Mouse (Mus musculus) MEL (cell line): Measurements from ENCODE around the gene Aff3. TPM values are rescaled to one million over a fixed set of nuclear protein-coding genes. Genes with fewer than 3 reads are reported as not detected.

ENCODE experiments used
- DNase-seq: peaks from one replicate; pipeline ENCODE4 v3.0.0; 2011; ENCODE audit warnings: low read depth, low spot score
- H3K27ac ChIP-seq: 2 replicates; pipeline ENCODE4 v1.5.1; 2012; ENCODE audit warnings: low read depth, mild to moderate bottlenecking, control low read depth, low read length, moderate library complexity; ENCODE audit not compliant: control insufficient read depth
- H3K27me3 ChIP-seq, 2 experiments: fragments of 150-350 bp in 1 of 2; sonication (generic) in 1 of 2; 2 replicates each; pipeline ENCODE4 v1.6.1; 2012; ENCODE audit warnings: low read length in 2 of 2, mild to moderate bottlenecking in 2 of 2, improper control_type of control experiment in 1 of 2, moderate library complexity in 1 of 2; ENCODE audit not compliant: insufficient read depth in 2 of 2, control insufficient read depth in 1 of 2
- H3K36me3 ChIP-seq, 2 experiments: 2 replicates each; pipeline ENCODE4 v1.6.1; 2012 to 2014; ENCODE audit warnings: low read length in 2 of 2, improper control_type of control experiment in 1 of 2, inconsistent platforms in 1 of 2, mild to moderate bottlenecking in 1 of 2; ENCODE audit not compliant: insufficient read depth in 2 of 2, control insufficient read depth in 1 of 2
- H3K4me1 ChIP-seq, 2 experiments: fragments of 150-350 bp in 1 of 2; sonication (generic) in 1 of 2; 2 replicates each; pipeline ENCODE4 v1.6.1; 2012; ENCODE audit warnings: low read length in 2 of 2, improper control_type of control experiment in 1 of 2, mild to moderate bottlenecking in 1 of 2; ENCODE audit not compliant: insufficient read depth in 2 of 2, control insufficient read depth in 1 of 2
- H3K4me3 ChIP-seq, 2 experiments: fragments of 150-350 bp in 1 of 2; sonication (generic) in 1 of 2; 2 replicates each; pipeline ENCODE4 v1.5.1; 2012; ENCODE audit warnings: low read depth in 2 of 2, low read length in 2 of 2, mild to moderate bottlenecking in 2 of 2, moderate library complexity in 2 of 2, control low read depth in 1 of 2, improper control_type of control experiment in 1 of 2; ENCODE audit not compliant: control insufficient read depth in 1 of 2, insufficient read depth in 1 of 2
- H3K79me2 ChIP-seq: 2 replicates; pipeline ENCODE4 v1.6.1; 2012; ENCODE audit warnings: mild to moderate bottlenecking, low read length, moderate library complexity; ENCODE audit not compliant: control insufficient read depth, poor library complexity, insufficient read depth
- H3K9ac ChIP-seq: 2 replicates; pipeline ENCODE4 v1.6.1; 2012; ENCODE audit warnings: low read depth, mild to moderate bottlenecking, control low read depth, low read length, moderate library complexity; ENCODE audit not compliant: control insufficient read depth, poor library complexity, severe bottlenecking
- H3K9me3 ChIP-seq: fragments of 150-350 bp; sonication (generic); replicated peaks from 2 replicates; pipeline ENCODE4 v1.6.1; 2012; ENCODE audit warnings: mild to moderate bottlenecking, low read length, improper control_type of control experiment, moderate library complexity; ENCODE audit not compliant: insufficient read depth
- BHLHE40 ChIP-seq: IDR thresholded peaks from 2 replicates; pipeline ENCODE4 v1.6.1; 2012; ENCODE audit warnings: low read depth, mild to moderate bottlenecking, inconsistent platforms, low read length, improper control_type of control experiment, borderline replicate concordance
- CHD1 ChIP-seq: IDR thresholded peaks from 2 replicates; pipeline ENCODE4 v1.6.1; 2012; ENCODE audit warnings: low read depth, mild to moderate bottlenecking, inconsistent platforms, low read length, improper control_type of control experiment
- CHD2 ChIP-seq: IDR thresholded peaks from 2 replicates; pipeline ENCODE4 v1.6.1; 2011; ENCODE audit warnings: low read length, improper control_type of control experiment
- CTCF ChIP-seq, 3 experiments: IDR thresholded peaks in 2 of 3; conservative IDR thresholded peaks in 1 of 3; 2 replicates each; pipeline ENCODE4 v1.5.1; 2011 to 2012; ENCODE audit warnings: low read length in 3 of 3, low read depth in 2 of 3, mild to moderate bottlenecking in 2 of 3, improper control_type of control experiment in 1 of 3, inconsistent platforms in 1 of 3, mixed read lengths in 1 of 3, moderate library complexity in 1 of 3; ENCODE audit not compliant: control insufficient read depth in 1 of 3, insufficient read depth in 1 of 3, poor library complexity in 1 of 3, severe bottlenecking in 1 of 3
- E2F4 ChIP-seq: IDR thresholded peaks from 2 replicates; pipeline ENCODE4 v1.6.1; 2011; ENCODE audit warnings: low read depth, low read length, improper control_type of control experiment, borderline replicate concordance
- ELF1 ChIP-seq: IDR thresholded peaks from 2 replicates; pipeline ENCODE4 v1.6.1; 2014; ENCODE audit warnings: low read depth, mild to moderate bottlenecking, inconsistent platforms, low read length, improper control_type of control experiment, moderate library complexity
- EP300 ChIP-seq, 2 experiments: IDR thresholded peaks; 2 replicates each; pipeline ENCODE4 v1.6.1; 2011; ENCODE audit warnings: improper control_type of control experiment in 2 of 2, low read length in 2 of 2, low read depth in 1 of 2, mild to moderate bottlenecking in 1 of 2
- ETS1 ChIP-seq: IDR thresholded peaks from 2 replicates; pipeline ENCODE4 v1.6.1; 2012; ENCODE audit warnings: low read depth, mild to moderate bottlenecking, inconsistent platforms, low read length, improper control_type of control experiment, moderate library complexity
- GABPA ChIP-seq: IDR thresholded peaks from 2 replicates; pipeline ENCODE4 v1.6.1; 2012; ENCODE audit warnings: low read depth, mild to moderate bottlenecking, inconsistent platforms, low read length, improper control_type of control experiment, moderate library complexity
- GATA1 ChIP-seq: IDR thresholded peaks from 2 replicates; pipeline ENCODE4 v1.6.1; 2011; ENCODE audit warnings: low read depth, low read length, improper control_type of control experiment
- HCFC1 ChIP-seq: IDR thresholded peaks from 2 replicates; pipeline ENCODE4 v1.6.1; 2012; ENCODE audit warnings: low read depth, mild to moderate bottlenecking, inconsistent platforms, low read length, improper control_type of control experiment, moderate library complexity
- JUND ChIP-seq: IDR thresholded peaks from 2 replicates; pipeline ENCODE4 v1.6.1; 2011; ENCODE audit warnings: low read depth, mild to moderate bottlenecking, improper control_type of control experiment, low read length
- KAT2A ChIP-seq: conservative IDR thresholded peaks from 2 replicates; pipeline ENCODE4 v1.6.1; 2012; ENCODE audit warnings: low read depth, low read length, improper control_type of control experiment, inconsistent platforms
- MAFK ChIP-seq: IDR thresholded peaks from 2 replicates; pipeline ENCODE4 v1.6.1; 2011; ENCODE audit warnings: low read depth, mild to moderate bottlenecking, low read length, improper control_type of control experiment, borderline replicate concordance
- MEF2A ChIP-seq: IDR thresholded peaks from 2 replicates; pipeline ENCODE4 v1.6.1; 2014; ENCODE audit warnings: low read depth, mild to moderate bottlenecking, inconsistent platforms, low read length, improper control_type of control experiment; ENCODE audit not compliant: poor library complexity, insufficient replicate concordance, severe bottlenecking; ENCODE audit errors: extremely low read depth
- MXI1 ChIP-seq: IDR thresholded peaks from 2 replicates; pipeline ENCODE4 v1.6.1; 2011; ENCODE audit warnings: mild to moderate bottlenecking, low read depth, low read length, improper control_type of control experiment
- MYB ChIP-seq: IDR thresholded peaks from 2 replicates; pipeline ENCODE4 v1.6.1; 2011; ENCODE audit warnings: mild to moderate bottlenecking, low read depth, low read length, improper control_type of control experiment
- MYC ChIP-seq: IDR thresholded peaks from 2 replicates; pipeline ENCODE4 v1.6.1; 2011; ENCODE audit warnings: low read depth, mild to moderate bottlenecking, low read length, improper control_type of control experiment, moderate library complexity
- NELFE ChIP-seq: IDR thresholded peaks from 2 replicates; pipeline ENCODE4 v1.6.1; 2011; ENCODE audit warnings: low read depth, low read length, improper control_type of control experiment
- NRF1 ChIP-seq: IDR thresholded peaks from 2 replicates; pipeline ENCODE4 v1.6.1; 2014; ENCODE audit warnings: low read depth, mild to moderate bottlenecking, inconsistent platforms, low read length, improper control_type of control experiment, moderate library complexity; ENCODE audit not compliant: poor library complexity, insufficient read depth, severe bottlenecking
- POLR2A ChIP-seq, 2 experiments: IDR thresholded peaks; 2 replicates each; pipeline ENCODE4 v1.6.1; 2011 to 2012; ENCODE audit warnings: low read length in 2 of 2, mild to moderate bottlenecking in 2 of 2, control low read depth in 1 of 2, improper control_type of control experiment in 1 of 2, low read depth in 1 of 2, moderate library complexity in 1 of 2; ENCODE audit not compliant: control insufficient read depth in 1 of 2, insufficient read depth in 1 of 2, poor library complexity in 1 of 2
- POLR2AphosphoS2 ChIP-seq: IDR thresholded peaks from 2 replicates; pipeline ENCODE4 v1.6.1; 2011; ENCODE audit warnings: low read length, improper control_type of control experiment
- POLR2AphosphoS5 ChIP-seq: IDR thresholded peaks from 2 replicates; pipeline ENCODE4 v1.6.1; 2012; ENCODE audit warnings: low read depth, borderline replicate concordance, mild to moderate bottlenecking, inconsistent platforms, low read length, moderate library complexity, mixed read lengths
- RAD21 ChIP-seq: IDR thresholded peaks from 2 replicates; pipeline ENCODE4 v1.6.1; 2011; ENCODE audit warnings: mild to moderate bottlenecking, low read depth, low read length, improper control_type of control experiment
- RCOR1 ChIP-seq: IDR thresholded peaks from 2 replicates; pipeline ENCODE4 v1.6.1; 2012; ENCODE audit warnings: low read depth, mild to moderate bottlenecking, inconsistent platforms, low read length, improper control_type of control experiment
- SIN3A ChIP-seq: IDR thresholded peaks from 2 replicates; pipeline ENCODE4 v1.6.1; 2012; ENCODE audit warnings: low read length, improper control_type of control experiment, inconsistent platforms
- SMC3 ChIP-seq: IDR thresholded peaks from 2 replicates; pipeline ENCODE4 v1.6.1; 2011; ENCODE audit warnings: low read depth, low read length, improper control_type of control experiment
- TAL1 ChIP-seq: IDR thresholded peaks from 2 replicates; pipeline ENCODE4 v1.6.1; 2012; ENCODE audit warnings: mild to moderate bottlenecking, inconsistent platforms, low read length, moderate library complexity, mixed read lengths
- TBP ChIP-seq: IDR thresholded peaks from 2 replicates; pipeline ENCODE4 v1.8.0; 2011; ENCODE audit warnings: low read depth, low read length, improper control_type of control experiment
- TCF12 ChIP-seq: IDR thresholded peaks from 2 replicates; pipeline ENCODE4 v1.6.1; 2014; ENCODE audit warnings: low read depth, mild to moderate bottlenecking, inconsistent platforms, low read length, improper control_type of control experiment, moderate library complexity
- UBTF ChIP-seq: IDR thresholded peaks from 2 replicates; pipeline ENCODE4 v1.6.1; 2012; ENCODE audit warnings: low read depth, mild to moderate bottlenecking, inconsistent platforms, low read length, improper control_type of control experiment, moderate library complexity, borderline replicate concordance; ENCODE audit not compliant: insufficient read depth
- USF1 ChIP-seq: IDR thresholded peaks from 2 replicates; pipeline ENCODE4 v1.6.1; 2014; ENCODE audit warnings: low read depth, mild to moderate bottlenecking, inconsistent platforms, low read length, improper control_type of control experiment, moderate library complexity
- USF2 ChIP-seq, 2 experiments: IDR thresholded peaks; 2 replicates each; pipeline ENCODE4 v1.6.1; 2011 to 2012; ENCODE audit warnings: improper control_type of control experiment in 2 of 2, low read length in 2 of 2, borderline replicate concordance in 1 of 2, inconsistent platforms in 1 of 2, low read depth in 1 of 2, mild to moderate bottlenecking in 1 of 2; ENCODE audit not compliant: insufficient read depth in 1 of 2
- ZC3H11A ChIP-seq: IDR thresholded peaks from 2 replicates; pipeline ENCODE4 v1.6.1; 2012; ENCODE audit warnings: low read depth, mild to moderate bottlenecking, inconsistent platforms, low read length, improper control_type of control experiment
- ZKSCAN1 ChIP-seq: IDR thresholded peaks from 2 replicates; pipeline ENCODE4 v1.6.1; 2012; ENCODE audit warnings: low read depth, mild to moderate bottlenecking, inconsistent platforms, low read length, improper control_type of control experiment, moderate library complexity
- ZMIZ1 ChIP-seq: IDR thresholded peaks from 2 replicates; pipeline ENCODE4 v1.6.1; 2012; ENCODE audit warnings: low read depth, mild to moderate bottlenecking, inconsistent platforms, low read length, improper control_type of control experiment, moderate library complexity
- ZNF384 ChIP-seq: IDR thresholded peaks from 2 replicates; pipeline ENCODE4 v1.6.1; 2012; ENCODE audit warnings: low read depth, mild to moderate bottlenecking, inconsistent platforms, low read length, improper control_type of control experiment
- polyA plus RNA-seq, 2 experiments: library from polyadenylated mRNA; stranded (reverse) in 1 of 2; unstranded in 1 of 2; fragments of >175 nt in 1 of 2; fragments of >200 nt in 1 of 2; gene quantifications; 2 replicates each; pipeline versions ENCODE4 v1.2.1 to v1.2.4; 2012; ENCODE audit warnings: low replicate concordance in 2 of 2, low read depth in 1 of 2; ENCODE audit not compliant: insufficient read length in 2 of 2, insufficient read depth in 1 of 2, missing spikeins in 1 of 2
- total RNA-seq: library from RNA; depleted of rRNA; stranded (reverse); fragments of 300-350 nt; gene quantifications from 2 replicates; pipeline ENCODE4 v1.2.3, GENCODE M21; 2012

Aff3 gene
- total and polyA plus RNA-seq, 3 experiments, result 18.5 to 41.1 (median 25.4) TPM

DNA sequence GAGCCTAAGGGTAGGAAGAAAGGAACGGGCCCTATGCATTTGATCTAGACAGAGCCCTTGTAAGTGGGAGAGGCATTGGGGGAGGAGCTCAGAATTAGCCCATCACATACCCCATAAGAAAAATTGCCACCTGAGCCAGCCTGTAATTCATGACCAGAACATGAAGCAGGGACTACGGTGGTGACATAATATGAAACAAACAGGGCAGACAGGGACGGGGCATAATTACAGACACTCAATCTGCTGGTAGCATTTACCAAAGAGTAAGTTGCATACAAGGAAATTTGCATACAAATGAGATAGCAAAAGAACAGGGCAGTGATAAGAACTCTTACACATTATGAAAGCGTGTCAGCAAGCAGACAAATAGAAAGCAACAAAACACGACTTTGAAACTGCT is 6.3 kb upstream of the Aff3 start:
- Histone ChIP-seq H3K27ac (peak overlapping the region; percentile 65), H3K36me3 (peaks cover 0 to 30% of the 10 kb centered on the region in 2 experiments; a peak in 2 of 4 replicates), H3K79me2 (no peaks in the 10 kb centered on the region), H3K9me3 (no peaks in the 10 kb centered on the region), H3K9ac (peak overlapping the region; percentile 50), H3K27me3 (no peaks in the 10 kb centered on the region), H3K4me1 (peaks cover 36 to 37% of the 10 kb centered on the region in 2 experiments), H3K4me3 (peak overlapping the region; percentile 47 to 64)
- peak; percentile 68 for DNase-seq
- TF ChIP-seq MYC (no peak; the same call in 1 of the 2 replicates), ZNF384 (0 out of 2 replicates have a peak, but pooled peaks have one; percentile 7), MXI1 (no peak; the same call in none of the 2 replicates), ELF1 (no peak), GABPA (no peak), ETS1 (peak; percentile 66), HCFC1 (no peak), SMC3 (no peak), KAT2A (peak; percentile 38; the same call in 1 of the 2 replicates), ZKSCAN1 (no peak), EP300 (IDR thresholded peaks at IDR 0.05; ENCODE audit: low read depth in 1 of 2, low read length in 2 of 2) (no peak; a peak in 1 of 4 replicates), ZC3H11A (no peak), NRF1 (no peak), UBTF (no peak), BHLHE40 (no peak), USF1 (no peak), POLR2A (IDR thresholded peaks at IDR 0.05; ENCODE audit: control insufficient read depth in 1 of 2, insufficient read depth in 1 of 2, low read depth in 1 of 2, low read length in 2 of 2, poor library complexity in 1 of 2) (peak in 1 of 2 experiments; percentile 47; a peak in 2 of 4 replicates), ZMIZ1 (peak; percentile 78; the same call in 1 of the 2 replicates), CTCF (IDR thresholded peaks at IDR 0.05 in 2 of 3, conservative IDR thresholded peaks at IDR 0.05 in 1 of 3; ENCODE audit: control insufficient read depth in 1 of 3, insufficient read depth in 1 of 3, low read depth in 2 of 3, low read length in 3 of 3, poor library complexity in 1 of 3, severe bottlenecking in 1 of 3) (no peak), CHD2 (no peak), CHD1 (peak; percentile 43; the same call in 1 of the 2 replicates), NELFE (peak; percentile 30), MAFK (no peak), MYB (no peak), TAL1 (no peak), TCF12 (no peak), E2F4 (no peak), JUND (no peak), RCOR1 (0 out of 2 replicates have a peak, but pooled peaks have one; percentile 29), SIN3A (peak; percentile 54; the same call in 1 of the 2 replicates), POLR2AphosphoS2 (no peak), TBP (peak; percentile 92), GATA1 (peak; percentile 92), USF2 (IDR thresholded peaks at IDR 0.05; ENCODE audit: borderline replicate concordance in 1 of 2, insufficient read depth in 1 of 2, low read depth in 1 of 2, low read length in 2 of 2) (no peak), MEF2A (no peak), RAD21 (no peak), POLR2AphosphoS5 (no peak)
